Mouse (Mus musculus): ENCODE results near the gene Wdr44.
"Not testable (repeated sequence)": the region's sequence is repeated elsewhere in the genome, so short reads cannot be mapped to it uniquely, and the experiment has no call there.

The Wdr44 gene

DNA sequence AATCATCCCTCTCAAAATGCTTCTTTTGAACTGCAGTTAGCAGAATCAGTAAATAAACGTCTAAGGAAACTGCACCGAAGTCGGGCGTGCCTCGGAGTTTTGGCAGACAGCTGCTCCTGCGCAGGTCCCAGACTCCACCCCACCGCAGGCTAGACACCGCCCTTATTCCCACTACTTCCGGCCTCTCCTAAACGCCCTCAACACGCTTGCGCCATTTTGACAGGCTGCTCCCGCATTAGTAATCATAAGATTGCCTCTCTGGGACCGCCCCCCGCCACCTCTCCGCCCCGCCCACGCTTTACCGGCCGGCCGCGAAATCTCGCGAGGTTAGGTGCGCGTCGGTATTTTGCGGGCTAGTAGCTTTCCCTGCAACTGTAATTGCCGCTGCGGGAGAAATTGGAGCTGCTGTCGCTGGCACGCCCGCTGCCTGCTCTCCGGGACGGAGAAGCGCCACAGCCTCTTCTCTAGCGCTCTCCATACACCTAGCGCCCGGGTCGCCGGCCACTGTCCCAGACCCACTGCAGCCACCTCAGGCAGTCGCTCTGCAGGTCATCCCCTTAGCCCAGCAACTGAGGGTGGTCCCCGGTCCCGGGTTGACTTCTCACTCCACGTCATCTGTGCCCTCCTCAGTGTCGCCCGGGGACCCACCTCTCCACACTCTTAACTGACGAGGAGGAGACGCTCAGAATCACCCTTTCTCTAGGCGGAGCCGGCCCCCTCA lies at the start of gene Wdr44:
Gene Wdr44, plus strand, starts transcription at position 330 of the 721 bp plus-strand sequence.
- DNase-seq: peak; percentile 95

DNA sequence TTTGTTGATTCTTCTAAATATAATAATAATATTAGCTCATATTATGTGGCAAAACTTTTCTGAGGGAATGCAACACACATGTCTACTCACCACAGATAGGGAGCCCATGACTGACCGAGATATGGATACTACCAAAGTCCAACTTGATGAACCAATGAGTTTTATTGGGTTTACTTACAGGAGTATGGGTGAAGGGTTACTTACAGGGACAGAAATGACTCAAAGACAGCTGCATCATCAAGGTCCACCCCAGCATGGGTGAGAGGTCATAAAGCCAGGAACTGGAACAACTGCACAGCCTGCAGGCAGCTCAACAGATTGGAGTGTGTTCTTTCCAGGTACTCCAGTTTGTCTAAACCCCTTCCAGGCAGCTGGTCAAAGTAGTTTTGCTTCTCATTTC lies 44.5 kb upstream of the Wdr44 start:
- DNase-seq: no peak

DNA sequence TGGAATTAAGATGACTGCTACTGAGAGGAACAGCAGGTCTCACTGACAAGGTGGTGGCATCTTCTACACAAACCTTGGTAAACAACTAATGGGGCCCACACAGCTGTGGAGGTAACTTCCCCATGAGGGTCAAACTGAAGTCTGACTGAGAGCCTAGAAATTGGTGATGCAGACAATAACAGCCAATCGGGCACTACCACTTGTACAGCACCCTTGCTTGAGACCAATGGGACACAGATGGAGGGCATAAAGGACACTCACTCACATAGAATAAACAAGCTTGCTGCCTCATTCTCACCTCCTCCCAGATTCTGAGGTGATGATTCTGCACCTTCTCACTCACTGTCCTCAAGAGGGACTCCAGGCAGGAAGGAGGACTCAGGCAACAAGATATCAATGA lies 30.6 kb upstream of the Wdr44 start:
- no peak for DNase-seq

- DNase-seq: no peak
These were observed 19.7 kb upstream of the Wdr44 start for GRCm38 (mm10) chrX:23673193-23673592.

GRCm38 (mm10) chrX:23675450-23675849 lies 17.4 kb upstream of the Wdr44 start:
- DNase-seq: no peak

- no peak for DNase-seq
These were observed 16.3 kb upstream of the Wdr44 start for GRCm38 (mm10) chrX:23676583-23676982.

DNA sequence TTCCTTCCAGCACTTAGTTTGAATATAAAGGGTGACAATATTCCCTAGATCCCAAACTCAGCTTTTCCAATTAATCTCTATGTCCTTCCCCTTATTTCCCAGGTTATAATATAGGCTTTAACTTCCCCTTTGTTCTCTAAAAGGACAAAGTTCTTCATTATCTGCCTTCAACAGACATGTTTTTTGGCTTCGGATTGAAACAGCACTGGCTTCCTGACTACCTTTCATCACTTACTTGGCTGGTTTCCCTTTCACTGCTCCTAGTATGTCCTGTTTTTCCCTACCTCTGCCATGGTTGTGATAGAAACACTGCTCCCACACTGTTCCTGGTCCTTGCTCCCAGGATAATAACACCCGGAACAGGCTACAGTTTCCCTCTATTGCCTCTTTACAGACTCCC lies 15.3 kb upstream of the Wdr44 start:
- DNase-seq: no peak

- DNase-seq: peak in 1 of 2 experiments; percentile 2
These were observed 522 bp upstream of the Wdr44 start for GRCm38 (mm10) chrX:23692336-23692721.

GRCm38 (mm10) chrX:23693443-23694400 lies 871 bp downstream of the Wdr44 start:
- no peak for DNase-seq

DNA sequence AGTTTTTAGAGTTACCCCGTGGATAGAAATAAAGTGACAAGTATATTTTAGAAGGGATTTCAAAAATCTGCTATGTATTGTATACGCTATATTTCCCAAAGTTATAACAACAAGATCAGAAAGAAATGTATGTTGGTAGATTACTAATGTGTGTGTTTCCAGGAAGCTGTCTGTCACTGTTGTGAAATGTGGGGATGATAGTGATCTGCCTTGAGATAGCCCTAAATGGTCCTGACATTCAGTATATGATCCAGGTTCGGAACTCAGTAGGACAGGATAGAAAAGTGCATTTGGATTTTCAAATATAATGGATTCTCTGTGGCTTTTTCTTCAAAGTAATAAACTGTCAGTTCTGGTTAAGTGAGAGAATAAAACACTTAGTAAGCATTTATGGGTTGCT lies 1.7 kb downstream of the Wdr44 start:
- no peak for DNase-seq

DNA sequence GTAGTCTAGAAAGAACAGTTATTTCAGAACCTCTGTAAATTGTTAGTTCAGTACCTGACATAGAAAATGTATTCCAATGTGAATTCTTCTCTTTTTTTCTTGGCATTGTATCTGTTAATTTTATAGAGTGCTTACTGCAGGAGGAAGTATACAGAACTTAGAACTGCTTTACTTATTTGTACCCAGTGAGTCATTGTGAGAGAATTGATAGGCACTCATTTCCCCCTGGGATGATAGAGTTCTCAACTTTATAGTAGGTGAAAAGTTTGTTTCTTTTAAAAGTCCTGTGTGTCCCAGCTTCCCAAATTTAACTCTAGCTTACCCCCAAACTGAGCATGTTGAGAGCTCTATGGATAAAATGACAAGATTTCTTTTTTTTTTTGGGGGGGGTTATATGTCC lies 2.3 kb downstream of the Wdr44 start:
- DNase-seq: no peak

DNA sequence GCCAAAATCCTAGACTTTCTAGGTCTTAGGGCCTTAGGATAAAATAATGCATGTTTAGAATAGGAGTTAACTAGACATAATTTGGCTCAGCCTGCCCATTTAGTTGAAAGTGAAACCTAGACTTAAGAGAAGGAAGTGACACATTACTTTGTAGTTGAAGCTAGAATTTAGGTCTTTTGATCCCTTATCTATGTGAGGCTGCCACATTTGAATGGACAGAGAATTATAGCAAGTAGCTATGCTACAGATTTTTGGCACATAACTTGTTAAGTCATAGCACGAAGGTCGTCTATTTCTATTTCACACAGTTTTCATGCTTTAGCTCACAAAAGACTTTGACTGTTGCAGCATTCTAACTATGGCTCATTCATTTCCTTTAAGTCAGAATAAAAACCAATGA lies 4.5 kb downstream of the Wdr44 start:
- DNase-seq: no peak

DNA sequence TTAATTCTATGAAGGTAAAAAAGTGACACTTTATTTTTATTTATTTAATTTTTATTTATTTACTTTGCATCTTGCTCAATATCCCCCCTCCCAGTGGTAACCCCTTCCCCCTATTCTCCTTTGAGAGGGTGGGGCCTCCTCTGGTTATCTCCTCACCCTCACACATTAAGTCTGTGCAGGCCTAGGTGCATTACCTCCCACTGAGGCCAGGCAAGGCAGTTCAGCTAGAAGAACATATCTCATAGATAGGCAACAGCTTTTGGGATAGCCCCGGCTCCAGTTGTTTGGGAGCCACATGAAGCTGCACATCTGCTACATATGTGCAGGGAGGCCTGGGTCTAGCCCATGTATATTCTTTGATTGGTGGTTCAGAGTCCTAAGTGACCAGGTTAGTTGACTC lies 6.2 kb downstream of the Wdr44 start:
- DNase-seq: no peak

- no peak for DNase-seq
These were observed 24.4 kb downstream of the Wdr44 start for GRCm38 (mm10) chrX:23717247-23717646.

GRCm38 (mm10) chrX:23727463-23727862 lies 34.6 kb downstream of the Wdr44 start:
- DNase-seq: no peak

DNA sequence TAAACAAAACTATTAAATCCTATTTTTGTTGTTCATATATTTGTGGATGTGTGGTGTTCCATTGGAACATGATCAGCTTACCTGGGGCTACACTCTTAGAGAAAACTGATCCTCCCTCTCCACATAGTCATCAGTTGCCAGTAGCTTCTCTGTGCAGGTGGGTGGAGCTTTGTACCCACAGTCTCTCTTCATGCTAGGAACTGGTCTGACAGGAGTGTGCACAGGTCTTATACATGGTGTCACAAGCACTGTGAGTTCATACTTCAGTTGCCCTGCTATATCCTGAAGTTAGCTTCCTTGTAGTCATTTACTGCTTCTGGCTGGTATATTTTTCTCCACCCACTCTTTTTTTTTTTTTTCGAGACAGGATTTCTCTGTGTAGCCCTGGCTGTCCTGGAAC lies 61.8 kb downstream of the Wdr44 start:
- no peak for DNase-seq

DNA sequence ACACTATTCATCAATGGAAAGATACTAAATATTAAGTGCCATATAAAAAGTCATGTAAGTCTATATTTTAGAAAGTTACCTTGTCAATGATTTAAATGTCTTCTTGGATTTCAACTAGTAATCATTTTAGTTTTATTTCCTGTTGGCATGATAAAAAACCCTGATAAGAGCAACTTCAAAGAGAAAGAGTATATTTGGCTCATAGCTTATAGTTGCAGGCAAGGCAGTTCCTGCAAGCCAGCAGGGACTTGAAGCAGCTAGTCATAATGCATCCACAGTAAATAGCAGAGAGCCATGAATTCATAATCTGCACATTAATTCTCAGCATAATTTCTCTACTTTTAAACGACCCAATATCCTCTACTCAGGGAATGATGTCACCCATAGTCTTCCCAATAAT lies 75.0 kb downstream of the Wdr44 start:
- DNase-seq: no peak

DNA sequence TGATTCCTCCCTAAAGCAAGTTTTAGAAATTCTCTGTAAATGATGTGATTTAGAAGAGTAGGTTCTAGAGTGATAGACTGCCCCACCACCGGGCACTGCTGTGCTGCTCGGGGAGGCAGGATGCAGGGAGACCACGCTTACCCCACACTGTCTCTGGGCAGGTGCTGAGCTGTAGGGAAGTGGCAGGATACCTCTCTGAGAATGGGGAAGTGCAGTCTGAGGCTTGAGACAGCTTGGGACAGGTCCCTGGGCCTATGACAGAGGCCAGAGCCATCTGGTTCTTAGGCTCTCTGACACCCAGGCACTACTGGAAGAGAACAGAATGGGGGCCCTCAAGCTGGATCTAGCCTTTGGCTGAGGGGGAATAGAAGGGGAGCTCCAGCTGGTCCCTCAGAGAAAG lies 114.3 kb downstream of the Wdr44 start:
- no peak for DNase-seq

GRCm38 (mm10) chrX:23810365-23810764 lies 117.5 kb downstream of the Wdr44 start:
- no peak for DNase-seq

GRCm38 (mm10) chrX:23813287-23813686 lies 120.4 kb downstream of the Wdr44 start:
- DNase-seq: not testable (repeated sequence)

- DNase-seq: not testable (repeated sequence)
These were observed 130.0 kb downstream of the Wdr44 start for GRCm38 (mm10) chrX:23822885-23823284.

DNA sequence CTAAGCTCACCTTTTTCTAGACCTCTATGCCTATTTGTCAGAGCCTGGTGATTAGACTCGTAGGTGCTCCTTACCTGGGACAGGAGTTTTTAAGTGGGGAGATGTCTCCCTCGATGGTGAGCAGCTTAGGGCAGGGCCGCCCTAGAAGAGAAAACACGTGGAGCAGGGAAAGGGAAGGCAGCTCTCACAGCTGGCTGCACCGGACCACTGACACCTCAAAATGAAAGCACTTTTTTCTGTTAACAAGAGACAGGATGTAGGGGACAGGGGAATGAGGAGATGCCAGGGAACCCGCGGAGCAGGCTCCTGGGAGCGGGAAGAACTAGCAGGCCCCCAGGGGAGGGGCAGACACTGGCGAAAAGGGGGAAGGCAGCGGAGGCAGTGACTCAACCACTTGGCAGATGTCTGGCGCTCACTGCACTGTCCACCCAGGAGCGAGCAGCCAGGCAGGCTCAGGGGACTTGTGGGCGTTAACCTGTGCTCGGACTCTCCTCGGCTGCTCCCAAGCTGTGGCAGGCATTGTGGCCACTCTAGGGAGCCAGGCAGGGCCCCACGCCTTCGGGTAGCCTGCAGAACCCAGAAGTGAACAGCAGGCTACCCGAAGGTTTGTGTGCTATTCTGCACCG lies 130.7 kb downstream of the Wdr44 start:
- DNase-seq: peak in 1 of 2 experiments; percentile 1

DNA sequence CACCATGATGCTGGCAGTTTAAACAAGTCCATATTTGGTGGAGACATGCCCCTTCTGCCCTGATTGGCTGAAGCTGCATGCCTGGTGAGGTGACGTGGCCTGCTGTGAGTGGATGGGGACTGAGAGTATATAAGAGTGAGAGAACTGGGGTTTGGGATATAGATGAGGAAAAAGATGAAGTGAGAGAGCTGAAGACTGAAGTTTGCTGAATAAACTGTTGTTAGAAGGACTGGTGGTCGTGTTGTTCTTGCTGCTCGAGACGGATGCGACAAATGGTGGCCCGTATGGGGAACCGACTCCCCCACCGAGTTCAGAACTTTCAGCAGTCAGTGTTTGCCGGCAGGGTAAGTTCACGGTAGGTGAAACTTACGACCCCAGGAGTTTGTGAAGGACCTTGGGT lies 140.9 kb downstream of the Wdr44 start:
- DNase-seq: not testable (repeated sequence)

- peak in 1 of 2 experiments; percentile 22 for DNase-seq
These were observed 148.1 kb downstream of the Wdr44 start for GRCm38 (mm10) chrX:23840921-23841320.

Data from kidney, adult 8-10 months (tissue).